Mouse (Mus musculus) brain, adult 2 months (tissue): ENCODE results near the gene Uqcc2.

Experiments
- DNase-seq: peaks from one replicate; pipeline ENCODE4 v3.0.0; 2011; ENCODE audit warnings: low read depth, low spot score

Gene Uqcc2

GRCm38 (mm10) chr17:27077133-27077532, 56.6 kb downstream of the Uqcc2 start:
- no peak for DNase-seq

GRCm38 (mm10) chr17:27074849-27075745, 58.6 kb downstream of the Uqcc2 start:
- DNase-seq = no peak

GRCm38 (mm10) chr17:27074236-27074635, 59.5 kb downstream of the Uqcc2 start:
- DNase-seq = peak; percentile 37

GRCm38 (mm10) chr17:27073778-27074177, 59.9 kb downstream of the Uqcc2 start:
- DNase-seq = no peak

- no peak for DNase-seq
Observed at GRCm38 (mm10) chr17:27073126-27073525, 60.6 kb downstream of the Uqcc2 start.
